Mouse (Mus musculus) hindbrain, embryonic 12.5 days (tissue): Measurements from ENCODE around the gene Olfr560. TPM values are rescaled to one million over a fixed set of nuclear protein-coding genes. Genes with fewer than 3 reads are reported as not detected.

Experiments used
- ATAC-seq: fragments of 200-750 bp; cut with Nextera tagmentation; 2 replicates; pipeline ENCODE4 v1.8.0; 2017; ENCODE audit warnings: moderate TSS enrichment; ENCODE audit not compliant: low FRiP score
- H3K27ac ChIP-seq: fragments of 300-500 bp; sonication (generic); 2 replicates; pipeline ENCODE4 v1.5.1; 2016; ENCODE audit warnings: mild to moderate bottlenecking
- H3K27me3 ChIP-seq: fragments of 300-500 bp; sonication (generic); 2 replicates; pipeline ENCODE4 v1.6.1; 2016; ENCODE audit warnings: mild to moderate bottlenecking
- H3K36me3 ChIP-seq: fragments of 300-500 bp; sonication (generic); 2 replicates; pipeline ENCODE4 v1.6.1; 2016; ENCODE audit warnings: mild to moderate bottlenecking
- H3K4me1 ChIP-seq: fragments of 300-500 bp; sonication (generic); 2 replicates; pipeline ENCODE4 v1.6.1; 2016
- H3K4me2 ChIP-seq: fragments of 300-500 bp; sonication (generic); replicated peaks from 2 replicates; pipeline ENCODE4 v1.6.1; 2016; ENCODE audit warnings: mild to moderate bottlenecking
- H3K4me3 ChIP-seq: fragments of 300-500 bp; sonication (generic); 2 replicates; pipeline ENCODE4 v1.5.1; 2016; ENCODE audit warnings: mild to moderate bottlenecking
- H3K9ac ChIP-seq: fragments of 300-500 bp; sonication (generic); 2 replicates; pipeline ENCODE4 v1.6.1; 2016; ENCODE audit warnings: mild to moderate bottlenecking, moderate library complexity
- H3K9me3 ChIP-seq: fragments of 300-500 bp; sonication (generic); replicated peaks from 2 replicates; pipeline ENCODE4 v1.6.1; 2016; ENCODE audit warnings: mild to moderate bottlenecking
- WGBS: fragments of 180-500 bp; shearing (Covaris S2); methylation state at CpG from one replicate; pipeline ENCODE4 v1.1.7; 2016; 5-methylcytosine and 5-hydroxymethylcytosine counted together
- polyA plus RNA-seq: library from polyadenylated mRNA; unstranded; fragments of >200 nt; fragmentation: Nextera tagmentation; extraction: Ambion mirVana; gene quantifications from 2 replicates; pipeline ENCODE4 v1.2.1, GENCODE M21; 2016

The Olfr560 gene
- not detected in 2 replicates for polyA plus RNA-seq

GRCm38 (mm10) chr7:102759266-102759665 lies at the start of gene Olfr560, which contains the start of gene Olfr78:
TSS of gene Olfr560 (minus strand) at chr7:102759366.
TSS of gene Olfr78 (minus strand) at chr7:102759471.
- Histone ChIP-seq H3K9me3 (no peaks in the 10 kb centered on the region), H3K4me1 (no peaks in the 10 kb centered on the region), H3K27me3 (no peaks in the 10 kb centered on the region), H3K27ac (no peak within 1 kb of the TSS), H3K36me3 (no peaks in the 10 kb centered on the region), H3K9ac (no peak within 1 kb of the TSS), H3K4me2 (no peak within 1 kb of the TSS), H3K4me3 (no peak within 1 kb of the TSS)
- WGBS: 74% methylated on average over 4 of the region's 4 CpGs
- no peak for ATAC-seq

DNA sequence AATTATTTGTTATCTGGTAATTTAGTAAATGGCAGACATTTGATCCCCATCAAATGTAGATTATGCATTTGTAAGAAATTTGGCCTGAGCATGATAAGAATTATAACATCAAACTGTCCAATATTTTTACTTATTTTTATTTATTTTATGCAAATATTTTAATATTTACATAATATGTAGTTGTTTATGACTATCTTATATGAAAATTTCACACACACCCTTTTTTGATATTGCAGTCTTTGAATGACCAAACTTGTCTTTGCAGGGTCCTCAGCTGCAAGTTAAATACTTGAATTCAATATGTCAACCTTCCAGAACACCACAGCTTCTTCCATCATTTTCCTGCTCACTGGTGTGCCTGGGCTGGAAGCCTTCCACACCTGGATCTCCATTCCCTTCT lies 44.0 kb upstream of the Olfr560 start, which contains the start of gene Olfr564:
TSS of gene Olfr564 (plus strand) at position 301 of the 400 bp plus-strand sequence.
- no peak within 1 kb of the TSS for H3K9ac ChIP-seq
- H3K4me2 ChIP-seq: no peak within 1 kb of the TSS
- ATAC-seq: no peak
- H3K27ac ChIP-seq: no peak within 1 kb of the TSS
- no peaks in the 10 kb centered on the region for H3K9me3 ChIP-seq
- H3K36me3 ChIP-seq: no peaks in the 10 kb centered on the region
- no peaks in the 10 kb centered on the region for H3K27me3 ChIP-seq
- no peak within 1 kb of the TSS for H3K4me3 ChIP-seq
- H3K4me1 ChIP-seq: no peaks in the 10 kb centered on the region

DNA sequence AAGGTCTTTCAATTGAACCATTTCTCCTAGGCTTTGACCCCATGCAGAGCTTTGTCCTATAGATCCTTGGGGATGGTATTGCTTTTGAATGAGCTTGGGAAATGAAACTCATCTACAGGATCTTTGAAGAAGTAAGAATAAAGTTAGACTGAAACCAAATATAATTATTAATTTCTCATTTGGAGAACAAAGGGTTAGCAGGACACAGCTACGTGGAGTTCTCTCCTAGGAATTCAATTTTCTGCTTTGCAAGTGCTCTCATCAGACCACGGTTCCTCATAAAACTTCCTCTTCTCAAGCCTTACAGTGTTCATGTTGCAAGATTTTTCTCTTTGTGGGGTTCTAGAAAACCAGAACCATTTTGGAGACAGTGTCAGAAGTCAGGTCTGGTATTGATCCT lies 11.8 kb upstream of the Olfr560 start, which contains the start of gene Olfr561:
TSS of gene Olfr561 (plus strand) at position 301 of the 400 bp plus-strand sequence.
- H3K4me3 ChIP-seq: no peak within 1 kb of the TSS

DNA sequence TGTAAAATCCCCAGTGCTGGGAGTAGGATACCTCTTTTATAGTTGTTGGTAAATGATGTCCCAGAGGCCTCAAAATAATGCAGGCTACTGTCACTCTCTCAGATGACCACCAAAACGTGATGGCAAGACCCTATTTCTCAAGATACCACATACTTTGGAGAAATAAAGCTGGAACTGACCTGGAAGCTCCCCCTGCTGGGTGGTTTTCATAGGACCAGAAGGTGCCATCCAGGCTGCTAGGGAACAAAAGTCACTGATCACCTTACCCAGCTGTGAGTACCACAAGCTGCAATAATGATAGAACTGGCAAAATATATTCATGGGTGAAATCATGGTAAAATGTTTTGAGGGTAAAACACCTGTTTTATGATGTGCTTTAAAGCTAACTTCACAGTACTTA lies 7.1 kb downstream of the Olfr560 start:
- WGBS: 15% methylated on average over 1 of the region's 1 CpGs
- no peaks in the 10 kb centered on the region for H3K27me3 ChIP-seq
- no peak overlapping the region for H3K9ac ChIP-seq
- no peaks in the 10 kb centered on the region for H3K4me1 ChIP-seq
- no peaks in the 10 kb centered on the region for H3K9me3 ChIP-seq
- no peak overlapping the region for H3K4me3 ChIP-seq
- H3K4me2 ChIP-seq: no peak overlapping the region
- ATAC-seq: no peak
- H3K27ac ChIP-seq: no peak overlapping the region
- H3K36me3 ChIP-seq: no peaks in the 10 kb centered on the region

More for the DNA sequence above, 11.8 kb upstream of the Olfr560 start, which contains the start of gene Olfr561:
- no peaks in the 10 kb centered on the region for H3K9me3 ChIP-seq
- no peaks in the 10 kb centered on the region for H3K27me3 ChIP-seq
- no peaks in the 10 kb centered on the region for H3K36me3 ChIP-seq
- ATAC-seq: no peak
- no peak within 1 kb of the TSS for H3K9ac ChIP-seq
- H3K27ac ChIP-seq: no peak within 1 kb of the TSS
- no peaks in the 10 kb centered on the region for H3K4me1 ChIP-seq
- H3K4me2 ChIP-seq: no peak within 1 kb of the TSS
- 78% methylated on average over 2 of the region's 2 CpGs for WGBS

DNA sequence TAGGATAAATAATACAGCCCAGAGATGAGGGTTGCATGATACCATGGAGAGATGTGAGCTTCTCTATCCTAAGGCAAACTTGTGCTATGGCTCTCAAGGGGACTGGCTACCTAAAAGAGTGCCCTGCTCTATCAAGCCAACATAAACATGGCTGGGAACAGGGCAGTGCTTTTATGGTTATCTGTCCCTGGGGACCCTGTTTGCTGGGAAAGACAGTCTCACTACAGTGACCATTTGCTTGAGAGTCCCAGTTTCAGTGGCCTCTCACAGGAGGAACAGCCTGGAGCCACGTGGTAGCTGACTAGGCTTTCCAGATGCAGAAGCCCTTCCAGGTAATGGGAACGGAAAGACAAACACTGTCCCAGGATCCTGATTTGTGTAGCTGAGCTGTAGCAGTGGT lies 21.5 kb downstream of the Olfr560 start:
- no peak for ATAC-seq
- 79% methylated on average over 2 of the region's 2 CpGs for WGBS
- no peaks in the 10 kb centered on the region for H3K36me3 ChIP-seq

GRCm38 (mm10) chr7:102733793-102734192 lies 25.4 kb downstream of the Olfr560 start:
- Histone ChIP-seq H3K4me1 (no peaks in the 10 kb centered on the region), H3K4me2 (no peak overlapping the region)

More for the DNA sequence above, 21.5 kb downstream of the Olfr560 start:
- Histone ChIP-seq H3K9me3 (no peaks in the 10 kb centered on the region), H3K9ac (no peak overlapping the region), H3K27me3 (no peaks in the 10 kb centered on the region), H3K27ac (no peak overlapping the region), H3K4me3 (no peak overlapping the region), H3K4me2 (no peak overlapping the region), H3K4me1 (no peaks in the 10 kb centered on the region)

GRCm38 (mm10) chr7:102727391-102727790 lies 31.8 kb downstream of the Olfr560 start, which contains the start of gene Olfr559:
TSS of gene Olfr559 (minus strand) at chr7:102727491.
- no peak within 1 kb of the TSS for H3K27ac ChIP-seq
- H3K9ac ChIP-seq: no peak within 1 kb of the TSS
- H3K27me3 ChIP-seq: no peaks in the 10 kb centered on the region
- no peaks in the 10 kb centered on the region for H3K9me3 ChIP-seq
- H3K4me3 ChIP-seq: no peak within 1 kb of the TSS
- no peak within 1 kb of the TSS for H3K4me2 ChIP-seq
- no peaks in the 10 kb centered on the region for H3K4me1 ChIP-seq
- no peak for ATAC-seq
- no peaks in the 10 kb centered on the region for H3K36me3 ChIP-seq

More at GRCm38 (mm10) chr7:102733793-102734192, 25.4 kb downstream of the Olfr560 start:
- no peaks in the 10 kb centered on the region for H3K36me3 ChIP-seq
- H3K27ac ChIP-seq: no peak overlapping the region
- no peak; the same call in 1 of the 2 replicates for ATAC-seq
- WGBS: 73% methylated on average over 1 of the region's 1 CpGs
- no peak overlapping the region for H3K9ac ChIP-seq
- no peaks in the 10 kb centered on the region for H3K27me3 ChIP-seq
- no peak overlapping the region for H3K4me3 ChIP-seq
- no peaks in the 10 kb centered on the region for H3K9me3 ChIP-seq

- no peaks in the 10 kb centered on the region for H3K9me3 ChIP-seq
- WGBS: 44% methylated on average over 1 of the region's 1 CpGs
These were observed 40.2 kb downstream of the Olfr560 start, which contains the start of gene Olfr33 for GRCm38 (mm10) chr7:102718970-102719369. TSS of gene Olfr33 (minus strand) at chr7:102719070.

GRCm38 (mm10) chr7:102701915-102702314 lies 57.3 kb downstream of the Olfr560 start, which contains the start of gene Olfr558:
TSS of gene Olfr558 (plus strand) at chr7:102702215.
- Histone ChIP-seq H3K27ac (no peak within 1 kb of the TSS), H3K9ac (no peak within 1 kb of the TSS), H3K4me1 (no peaks in the 10 kb centered on the region), H3K4me3 (no peak within 1 kb of the TSS), H3K4me2 (no peak within 1 kb of the TSS), H3K36me3 (no peaks in the 10 kb centered on the region), H3K27me3 (no peaks in the 10 kb centered on the region), H3K9me3 (no peaks in the 10 kb centered on the region)
- no peak for ATAC-seq

More at GRCm38 (mm10) chr7:102718970-102719369, 40.2 kb downstream of the Olfr560 start, which contains the start of gene Olfr33:
- no peaks in the 10 kb centered on the region for H3K4me1 ChIP-seq
- ATAC-seq: no peak
- no peak within 1 kb of the TSS for H3K27ac ChIP-seq
- H3K9ac ChIP-seq: no peak within 1 kb of the TSS
- H3K36me3 ChIP-seq: no peaks in the 10 kb centered on the region
- no peak within 1 kb of the TSS for H3K4me3 ChIP-seq
- H3K27me3 ChIP-seq: no peaks in the 10 kb centered on the region
- no peak within 1 kb of the TSS for H3K4me2 ChIP-seq

Other genes starting within 250 kb of the Olfr560 start
- gene Olfr547, start 224.6 kb downstream of the Olfr560 start, polyA plus RNA-seq: not detected in 2 replicates
- gene Olfr548-ps1, start 218.5 kb downstream of the Olfr560 start, polyA plus RNA-seq: not detected in 2 replicates
- gene Olfr549, start 209.5 kb downstream of the Olfr560 start, polyA plus RNA-seq: not detected in 2 replicates
- gene Trim21, start 193.9 kb downstream of the Olfr560 start, polyA plus RNA-seq: 0.26 and 0.41 TPM in 2 replicates
- not detected in 2 replicates for gene Olfr550, start 187.9 kb downstream of the Olfr560 start, polyA plus RNA-seq
- not detected in 2 replicates for gene Olfr551, start 167.5 kb downstream of the Olfr560 start, polyA plus RNA-seq
- not detected in 2 replicates for gene Olfr552, start 161.6 kb downstream of the Olfr560 start, polyA plus RNA-seq
- gene Olfr553, start 141.1 kb downstream of the Olfr560 start, polyA plus RNA-seq: not detected in 2 replicates
- not detected in 2 replicates for gene Olfr554, start 120.9 kb downstream of the Olfr560 start, polyA plus RNA-seq
- gene Olfr555, start 100.5 kb downstream of the Olfr560 start, polyA plus RNA-seq: not detected in 2 replicates
- gene Olfr556, start 94.5 kb downstream of the Olfr560 start, polyA plus RNA-seq: not detected in 2 replicates
- gene Trim68, start 72.0 kb downstream of the Olfr560 start, polyA plus RNA-seq: 9.6 and 12.5 TPM in 2 replicates
- gene Olfr557, start 63.5 kb downstream of the Olfr560 start, polyA plus RNA-seq: not detected in 2 replicates
- 0.18 and 0.48 TPM in 2 replicates for gene Olfr558, start 57.2 kb downstream of the Olfr560 start, polyA plus RNA-seq
- gene Olfr33, start 40.3 kb downstream of the Olfr560 start, polyA plus RNA-seq: not detected in 2 replicates
- gene Olfr559, start 31.9 kb downstream of the Olfr560 start, polyA plus RNA-seq: not detected in 2 replicates
- 0.10 and 0.13 TPM in 2 replicates for gene Olfr78, start 105 bp upstream of the Olfr560 start, polyA plus RNA-seq
- not detected in 2 replicates for gene Olfr561, start 11.9 kb upstream of the Olfr560 start, polyA plus RNA-seq
- gene Olfr564, start 44.1 kb upstream of the Olfr560 start, polyA plus RNA-seq: not detected in 2 replicates
- not detected in 2 replicates for gene Olfr566, start 99.4 kb upstream of the Olfr560 start, polyA plus RNA-seq
- gene Olfr568, start 117.8 kb upstream of the Olfr560 start, polyA plus RNA-seq: not detected in 2 replicates
- not detected in 2 replicates for gene Olfr569, start 131.5 kb upstream of the Olfr560 start, polyA plus RNA-seq
- gene Olfr570, start 135.2 kb upstream of the Olfr560 start, polyA plus RNA-seq: not detected in 2 replicates
- not detected in 2 replicates for gene Olfr571, start 158.2 kb upstream of the Olfr560 start, polyA plus RNA-seq
- not detected in 2 replicates for gene Olfr572, start 165.0 kb upstream of the Olfr560 start, polyA plus RNA-seq
- gene Olfr573-ps1, start 183.2 kb upstream of the Olfr560 start, polyA plus RNA-seq: not detected in 2 replicates
- not detected in 2 replicates for gene Olfr574, start 189.1 kb upstream of the Olfr560 start, polyA plus RNA-seq
- not detected in 2 replicates for gene Olfr575, start 199.4 kb upstream of the Olfr560 start, polyA plus RNA-seq
- not detected in 2 replicates for gene Olfr576, start 203.3 kb upstream of the Olfr560 start, polyA plus RNA-seq
- not detected in 2 replicates for gene Olfr577, start 216.6 kb upstream of the Olfr560 start, polyA plus RNA-seq
- not detected in 2 replicates for gene Olfr578, start 230.0 kb upstream of the Olfr560 start, polyA plus RNA-seq